Mouse (Mus musculus) adrenal gland, adult 18-20 months (tissue): ENCODE results near the gene Ap3d1. TPM values are rescaled to one million over a fixed set of nuclear protein-coding genes. Genes with fewer than 3 reads are reported as not detected.

Source experiments
- DNase-seq, 2 experiments: peaks; one replicate each; pipeline ENCODE4 v3.0.0; 2021 to 2022; ENCODE audit warnings: low spot score in 2 of 2
- long read RNA-seq, 2 experiments: library from polyadenylated mRNA; stranded (forward); transcript quantifications; one replicate each; pipeline ENCODE4 v2.0.0; 2021
- total RNA-seq, 2 experiments: library from RNA; stranded (reverse); gene quantifications; 1 replicate in 1 of 2; 2 replicates in 1 of 2; pipeline ENCODE4 v1.2.3; 2021

Gene Ap3d1
- 100 to 1,000 TPM in 1 of 2 experiments, 10 to 100 TPM in 1; 97.1 to 104 TPM for total RNA-seq
- long read RNA-seq, experiment 1, full-length matches to known transcripts = 24 of 47 reads
- long read RNA-seq, experiment 1, partial matches to known transcripts = 13 of 47 reads
- long read RNA-seq, experiment 1, other reads (novel, unspliced or antisense) = 10 of 47 reads
- long read RNA-seq, experiment 2, full-length matches to known transcripts = 4 of 46 reads
- long read RNA-seq, experiment 2, partial matches to known transcripts = 33 of 46 reads
- long read RNA-seq, experiment 2, other reads (novel, unspliced or antisense) = 9 of 46 reads

DNA sequence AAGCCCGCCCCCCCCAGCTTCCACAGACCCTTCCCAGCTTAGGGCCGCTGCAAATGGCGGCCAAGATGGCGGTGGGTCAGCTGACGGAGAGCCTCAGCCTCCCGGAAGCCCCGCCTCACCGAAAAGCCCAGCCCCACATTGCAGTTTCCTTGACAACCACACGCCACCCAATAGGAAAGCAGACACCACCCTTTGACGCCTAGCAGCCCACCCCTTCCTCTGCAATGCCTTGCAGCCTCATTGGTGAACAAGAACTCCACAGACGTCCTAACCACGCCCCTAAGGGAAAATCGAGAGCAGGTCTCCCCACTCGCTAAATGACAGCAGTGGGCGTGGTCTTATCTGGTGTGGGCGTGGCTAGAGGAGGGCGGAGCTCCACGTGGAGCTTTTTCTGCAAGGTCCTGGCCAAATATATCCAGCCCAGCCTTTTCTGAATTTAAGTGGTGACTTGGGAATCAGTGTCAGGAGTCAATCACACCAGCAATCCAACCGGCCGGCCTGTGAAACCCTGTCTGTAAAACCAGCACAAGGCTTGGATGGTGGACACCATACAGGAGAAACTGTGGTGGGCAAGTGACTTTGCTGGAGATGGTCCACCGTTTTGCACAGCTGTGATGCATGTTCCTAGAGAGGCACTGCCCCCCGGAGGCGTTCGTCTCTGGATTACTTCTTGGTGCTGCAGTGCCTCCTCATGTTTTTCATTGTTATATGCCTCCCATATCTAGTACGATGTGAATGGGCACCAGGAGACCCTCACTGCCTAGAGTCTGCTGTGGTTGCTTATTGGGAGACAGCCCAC is at the start of gene Ap3d1:
Ap3d1 (minus strand) TSS at position 85 of the 799 bp plus-strand sequence.
- peak; percentile 97 for DNase-seq

DNA sequence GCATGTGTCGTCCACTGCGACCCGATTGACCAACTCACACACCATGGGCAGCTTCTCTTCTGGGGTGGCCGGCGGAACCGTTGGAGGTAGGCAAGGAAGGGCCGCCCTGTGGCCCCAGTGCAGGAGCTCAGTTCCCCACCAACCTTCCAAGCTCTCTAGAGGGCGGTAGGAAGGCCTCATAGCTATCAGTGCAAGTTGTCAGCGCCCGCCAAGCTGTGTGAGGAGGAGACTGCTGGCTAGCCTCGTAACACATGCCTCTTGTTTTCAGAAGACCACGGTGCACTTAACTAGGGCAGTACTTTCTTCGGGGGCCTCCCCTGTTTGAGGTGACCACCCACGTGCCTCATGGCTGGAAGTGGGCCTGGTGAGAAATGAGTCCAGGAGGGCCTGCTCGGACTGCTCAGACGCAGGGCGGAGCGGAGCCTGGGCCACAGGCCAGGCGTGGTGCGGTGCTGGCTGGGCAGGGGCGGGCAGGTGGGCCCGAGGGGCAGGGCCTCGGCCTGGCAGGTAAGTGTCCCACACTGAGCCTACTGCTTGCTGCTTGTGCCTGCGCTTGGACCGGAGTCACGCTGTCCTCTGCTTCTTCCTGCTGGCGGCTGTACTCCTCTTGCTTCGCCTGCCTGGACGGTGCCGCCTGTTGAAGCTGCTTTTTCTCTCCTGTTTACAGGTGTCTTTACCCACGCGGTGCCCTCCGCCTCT is 49.6 kb upstream of the Ap3d1 start:
- DNase-seq = no peak

DNA sequence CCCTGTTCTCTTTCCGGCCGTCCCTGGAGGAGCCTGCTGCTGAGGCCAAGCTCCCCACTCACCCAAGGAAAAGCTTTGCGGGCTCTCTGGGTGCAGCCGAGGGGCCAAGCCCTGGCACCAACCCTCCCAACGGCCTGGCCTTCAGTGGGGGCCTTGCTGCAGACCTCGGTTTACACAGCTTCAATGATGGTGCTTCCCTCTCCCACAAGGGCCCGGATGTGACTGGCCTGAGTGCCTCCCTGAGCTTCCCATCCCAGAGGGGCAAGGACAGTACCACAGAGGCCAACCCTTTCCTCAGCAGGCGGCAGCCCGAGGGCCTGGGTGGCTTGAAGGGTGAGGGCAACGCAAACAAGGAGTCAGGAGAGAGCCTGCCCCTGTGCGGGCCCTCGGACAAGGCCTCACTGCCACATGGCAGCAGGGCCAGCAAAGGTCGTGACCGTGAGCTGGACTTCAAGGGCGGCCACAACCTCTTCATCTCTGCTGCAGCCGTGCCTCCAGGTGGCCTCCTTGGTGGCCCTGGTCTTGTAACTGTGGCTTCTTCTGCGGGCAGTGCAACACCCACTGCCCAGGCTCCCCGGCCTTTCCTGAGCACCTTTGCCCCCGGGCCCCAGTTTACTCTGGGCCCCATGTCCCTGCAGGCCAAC is 48.8 kb upstream of the Ap3d1 start:
- no peak for DNase-seq

DNA sequence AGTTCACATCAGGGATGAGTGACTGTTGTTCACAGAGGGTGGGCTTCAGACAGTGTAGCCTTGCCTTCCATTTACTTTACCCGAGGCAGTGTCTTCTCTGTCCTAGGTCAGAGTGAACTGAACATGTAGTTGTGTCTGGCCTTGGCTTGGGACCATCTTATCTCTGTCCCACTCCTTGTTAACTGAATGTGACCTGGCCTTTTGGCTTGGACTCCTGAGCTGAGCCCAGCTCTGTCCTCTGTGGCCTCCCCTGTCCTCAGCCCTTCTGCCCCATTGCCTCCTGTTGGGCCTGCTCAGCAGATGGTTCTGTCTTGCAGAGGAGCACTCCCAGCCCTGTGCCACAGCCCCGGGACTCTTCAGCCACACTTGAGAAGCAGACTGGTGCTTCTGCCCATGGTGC is 45.5 kb upstream of the Ap3d1 start:
- no peak for DNase-seq

DNA sequence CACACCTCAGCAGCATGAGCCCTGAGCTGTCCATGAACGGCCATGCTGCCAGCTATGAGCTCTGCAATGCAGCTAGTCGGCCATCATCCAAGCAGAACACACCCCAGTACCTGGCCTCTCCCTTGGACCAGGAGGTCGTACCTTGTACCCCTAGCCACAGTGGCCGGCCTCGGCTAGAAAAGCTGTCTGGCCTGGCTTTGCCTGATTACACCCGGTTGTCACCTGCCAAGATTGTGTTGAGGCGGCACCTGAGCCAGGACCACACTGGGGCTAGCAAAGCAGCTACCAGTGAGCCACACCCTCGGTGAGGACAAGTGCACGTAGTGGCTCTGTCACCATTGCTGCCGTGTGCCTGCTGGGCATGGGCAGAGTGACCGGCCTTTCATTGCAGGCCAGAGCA is 43.9 kb upstream of the Ap3d1 start:
- DNase-seq = no peak

DNA sequence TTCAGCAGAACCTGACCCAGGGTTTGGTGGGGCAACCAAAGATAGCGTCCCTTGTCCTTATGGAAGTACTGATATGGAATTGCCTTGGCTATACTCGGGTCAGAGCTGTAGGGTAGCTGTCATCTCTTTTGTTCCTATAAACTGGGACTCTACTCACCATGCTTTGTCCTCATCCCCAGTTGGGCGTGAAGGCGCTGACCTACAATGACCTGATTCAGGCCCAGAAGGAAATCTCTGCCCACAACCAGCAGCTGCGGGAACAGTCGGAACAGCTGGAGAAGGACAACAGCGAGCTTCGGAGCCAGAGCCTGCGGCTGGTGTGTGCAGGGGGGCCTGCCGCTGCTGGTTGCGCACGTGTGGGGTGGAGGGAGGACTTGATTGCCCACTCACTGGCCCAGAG is 42.8 kb upstream of the Ap3d1 start:
- no peak for DNase-seq

DNA sequence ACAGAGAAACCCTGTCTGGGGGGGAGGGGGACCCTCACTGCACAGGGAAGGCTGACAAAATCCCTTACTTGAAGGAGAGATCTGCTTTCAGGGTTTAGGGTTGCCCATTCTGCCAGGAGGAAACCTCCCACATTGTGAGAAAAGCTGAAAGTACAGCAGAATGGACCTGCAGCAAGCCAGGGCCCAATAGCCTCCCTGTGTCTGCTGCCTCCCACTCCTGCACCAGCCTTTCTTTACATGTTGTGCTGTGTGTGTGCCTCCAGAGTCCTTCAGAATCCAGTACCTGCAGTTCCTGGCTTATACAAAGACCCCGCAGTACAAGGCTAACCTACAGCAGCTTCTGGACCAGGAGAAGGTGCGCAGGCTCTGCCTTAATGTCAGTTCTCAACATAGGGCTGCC is 42.2 kb upstream of the Ap3d1 start:
- no peak for DNase-seq

DNA sequence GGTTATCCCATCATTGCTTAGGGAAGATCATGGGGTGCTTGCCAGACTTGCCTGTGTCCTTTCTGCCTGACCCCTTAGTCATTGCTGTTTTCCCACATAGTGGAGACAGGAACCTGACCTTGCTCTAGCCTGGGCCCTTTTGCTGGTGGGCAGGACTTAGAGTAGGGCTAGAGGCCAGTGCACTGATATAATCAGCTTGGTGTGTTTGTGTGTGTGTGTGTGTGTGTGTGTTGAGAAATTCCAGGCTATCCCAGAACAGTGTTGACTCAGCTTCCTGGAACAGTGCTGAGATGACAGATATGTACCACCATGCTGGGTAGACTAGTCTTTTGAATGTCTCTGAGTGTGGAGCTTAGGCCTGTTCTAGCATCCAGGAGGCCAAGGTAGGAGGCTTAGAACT is 37.5 kb upstream of the Ap3d1 start:
- no peak for DNase-seq

DNA sequence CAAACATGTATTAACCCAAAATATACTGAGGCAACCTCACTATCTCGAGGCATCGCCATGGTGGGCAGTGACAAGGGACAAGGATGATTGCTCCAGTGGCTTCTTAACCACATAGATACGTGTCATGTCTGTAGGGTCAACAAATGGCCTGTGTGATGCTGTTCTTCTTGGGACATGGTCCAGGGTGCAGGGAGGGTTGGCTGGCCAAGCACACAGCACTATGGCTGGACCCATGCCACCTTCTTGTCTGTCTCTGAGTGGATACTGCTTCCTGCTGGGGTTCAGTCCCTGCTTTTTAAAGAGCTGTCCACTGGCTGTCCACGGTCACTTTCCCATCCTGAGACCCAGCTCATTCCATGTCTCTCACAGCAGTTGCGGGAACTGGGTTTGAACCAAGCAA is 35.1 kb upstream of the Ap3d1 start:
- no peak for DNase-seq

DNA sequence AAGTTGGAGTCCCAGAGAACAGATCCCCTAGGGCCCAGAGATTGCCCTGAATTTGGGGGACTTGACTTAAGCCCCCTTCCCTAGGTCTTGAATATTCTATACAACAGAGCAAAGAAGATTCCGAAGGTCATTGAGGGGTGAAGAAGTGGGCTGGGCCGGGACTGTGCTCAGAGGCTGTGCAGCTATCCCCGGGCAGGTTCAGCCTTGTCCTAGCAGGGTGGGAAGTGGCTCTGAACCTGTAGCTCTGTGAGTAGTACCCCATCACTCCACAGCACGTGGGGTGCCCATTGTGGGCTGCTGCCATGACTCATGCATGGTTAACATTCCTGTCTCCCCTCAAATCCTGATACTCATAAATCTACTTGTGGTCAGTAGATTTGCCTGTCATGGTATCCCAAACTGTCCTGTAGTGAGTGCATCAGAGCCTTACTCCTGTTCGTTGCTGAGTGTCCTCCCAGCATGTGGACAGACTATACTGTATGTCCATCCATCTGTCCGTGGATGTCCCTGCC is 34.4 kb upstream of the Ap3d1 start:
- DNase-seq = no peak

DNA sequence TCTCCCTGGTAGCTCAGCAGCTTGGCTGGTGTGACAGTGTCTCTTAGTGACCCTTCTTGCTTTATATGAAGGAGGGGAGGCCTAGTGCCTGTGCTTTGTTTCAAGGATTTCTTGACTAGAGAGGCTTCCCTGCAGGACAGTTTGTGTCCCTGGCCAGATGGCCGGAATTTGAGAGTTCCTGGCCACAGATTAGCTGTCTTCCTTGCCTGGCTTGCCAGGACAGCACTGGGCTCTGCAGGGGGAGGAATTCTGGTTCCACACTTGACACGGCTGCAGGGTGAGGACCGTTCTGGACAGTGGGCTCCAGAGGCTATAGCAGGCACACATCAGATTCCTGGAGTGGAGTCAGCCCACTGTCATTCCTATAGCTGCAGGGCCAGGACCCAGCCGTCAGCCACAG is 33.7 kb upstream of the Ap3d1 start:
- DNase-seq = no peak

DNA sequence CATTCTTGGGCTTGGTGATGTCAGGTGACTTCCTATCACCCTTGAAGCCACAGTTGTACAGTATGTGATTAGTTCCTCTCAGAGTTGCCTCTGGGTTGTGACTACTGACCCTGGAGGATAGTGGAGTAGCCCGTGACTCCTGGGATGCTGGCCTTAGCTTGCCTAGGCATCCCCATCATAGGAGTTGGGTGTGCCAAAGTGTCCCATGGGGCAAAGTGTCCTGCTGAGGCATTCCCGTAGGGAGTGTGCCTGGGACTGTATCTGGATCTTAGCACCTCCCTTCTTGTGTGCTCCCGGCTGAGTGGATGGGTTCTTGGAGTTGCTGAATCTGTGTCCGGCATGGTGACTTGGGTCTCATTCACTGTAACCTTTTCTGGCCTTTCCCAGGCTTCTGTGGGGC is 32.9 kb upstream of the Ap3d1 start:
- no peak for DNase-seq

DNA sequence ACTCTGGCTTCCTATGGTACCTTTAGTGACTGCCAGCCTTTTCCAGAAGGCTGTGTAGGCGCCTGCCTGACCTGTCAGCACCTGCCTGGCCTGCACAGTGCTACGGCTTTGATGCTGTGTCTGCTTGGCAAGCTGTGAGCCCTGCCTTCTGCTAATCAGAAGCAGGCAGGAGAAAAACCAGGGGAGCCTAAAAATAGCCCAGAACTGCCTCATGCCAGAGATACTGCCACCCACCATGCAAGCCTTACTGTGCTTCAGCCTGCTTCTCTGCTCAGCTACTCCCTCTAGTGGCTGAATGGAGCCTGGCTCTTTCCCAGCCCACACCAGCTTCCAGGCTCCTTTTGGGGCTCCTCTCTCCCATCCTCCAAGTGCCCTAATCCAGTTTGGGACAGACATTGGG is 32.5 kb upstream of the Ap3d1 start:
- peak; percentile 76 to 79 for DNase-seq

DNA sequence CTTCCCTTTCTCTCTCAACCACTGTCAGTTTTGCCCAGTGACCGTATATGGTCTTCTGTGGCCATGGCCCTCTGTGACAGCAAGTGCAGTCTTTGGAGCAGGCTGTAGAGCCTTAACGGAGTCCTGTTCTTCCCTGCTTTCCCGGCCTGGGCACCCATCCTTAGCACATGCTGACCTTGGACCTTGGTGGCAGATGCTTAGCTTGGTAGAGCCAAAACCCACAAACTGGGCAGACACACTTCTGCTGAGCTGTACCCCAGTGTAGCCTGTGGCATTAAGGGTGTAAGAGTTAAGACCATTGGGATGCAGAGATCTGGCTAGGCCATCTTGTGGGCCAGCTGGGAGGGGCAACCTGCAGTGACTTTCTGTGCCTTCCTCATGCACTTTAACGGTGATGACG is 31.8 kb upstream of the Ap3d1 start:
- DNase-seq = no peak

DNA sequence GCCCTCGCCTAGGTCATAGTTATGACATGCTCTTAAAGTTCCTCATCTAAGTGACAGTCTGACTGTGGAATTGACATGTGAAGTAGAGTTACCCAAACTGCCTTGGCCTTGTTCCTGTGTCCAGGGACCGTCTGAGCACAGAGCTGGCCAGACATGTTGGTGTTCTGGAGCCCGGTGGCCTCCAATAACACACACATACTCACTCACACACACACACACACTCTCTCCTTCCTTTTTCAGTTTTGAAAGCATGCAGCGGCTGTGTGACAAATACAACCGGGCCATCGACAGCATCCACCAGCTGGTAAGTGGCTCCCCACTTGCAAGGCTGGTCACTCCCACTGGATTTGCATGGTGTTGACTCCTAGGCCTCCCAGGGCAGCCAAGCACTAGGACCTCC is 26.3 kb upstream of the Ap3d1 start:
- no peak for DNase-seq

DNA sequence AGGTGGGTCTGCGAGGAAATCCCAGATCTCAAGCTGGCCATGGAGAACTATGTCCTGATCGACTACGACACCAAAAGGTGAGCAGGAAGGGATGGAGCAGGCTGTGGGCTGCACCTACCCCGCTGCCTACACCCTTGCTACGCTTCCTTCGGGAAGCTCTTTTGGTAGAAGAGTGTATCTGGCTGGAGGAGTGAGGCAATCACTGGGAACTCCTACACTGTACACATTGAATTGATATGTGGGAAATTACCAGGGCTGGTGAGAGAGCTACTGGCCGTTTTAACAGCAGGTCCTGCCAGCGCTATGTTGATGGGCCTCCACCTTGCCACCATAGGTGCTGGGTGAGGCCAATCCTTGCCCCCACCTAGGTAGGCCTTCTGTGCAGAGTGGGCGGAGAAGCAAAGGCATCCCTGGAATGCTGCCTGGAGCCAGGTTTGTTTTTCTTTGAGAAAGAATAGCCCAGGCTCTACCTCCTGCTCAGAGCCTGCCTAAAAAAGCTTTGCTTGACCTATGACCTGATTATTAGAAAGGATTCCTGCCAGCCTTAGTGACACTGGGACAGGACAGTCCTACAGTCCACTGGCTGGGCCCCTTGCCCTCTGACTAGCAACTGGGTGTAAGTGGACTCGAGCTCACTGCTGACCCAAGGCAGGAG is 24.2 kb upstream of the Ap3d1 start:
- no peak for DNase-seq

DNA sequence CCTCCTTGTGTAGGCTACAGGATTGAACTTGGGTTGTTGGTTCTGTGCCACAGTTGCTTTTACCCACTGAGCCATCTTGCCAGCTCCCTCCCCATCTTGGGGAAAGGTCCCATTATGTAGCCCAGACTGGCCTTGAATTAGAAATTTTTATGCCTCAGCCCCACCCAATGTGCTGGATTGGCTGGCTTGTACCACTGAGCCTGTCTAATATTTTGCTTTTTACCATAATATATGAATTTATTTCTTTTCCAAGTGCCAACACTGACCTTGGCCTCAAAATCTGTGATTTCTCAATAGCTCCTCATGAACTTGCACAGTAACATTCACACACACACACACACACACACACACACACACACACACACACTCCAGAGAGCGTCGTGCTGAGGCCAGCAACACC is 23.7 kb upstream of the Ap3d1 start:
- no peak for DNase-seq

DNA sequence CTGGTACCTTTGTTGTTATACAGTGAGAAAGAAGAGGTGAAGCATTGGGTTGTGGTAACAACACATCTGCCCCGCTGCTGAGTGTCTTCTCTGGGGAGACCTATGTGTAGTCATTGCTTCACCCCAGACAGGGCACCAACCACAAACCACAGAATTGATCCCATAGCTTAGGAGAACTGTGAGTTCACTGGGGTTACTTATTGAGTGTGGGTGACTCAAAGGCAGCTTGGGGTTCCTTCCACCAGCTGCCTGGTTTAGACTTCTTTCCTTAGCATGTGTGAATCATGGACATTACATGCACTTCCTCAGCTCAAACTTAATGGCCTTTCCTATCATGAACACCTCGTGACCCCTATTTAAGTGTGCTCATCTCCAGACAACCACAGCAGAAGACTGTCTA is 21.4 kb upstream of the Ap3d1 start:
- no peak for DNase-seq

DNA sequence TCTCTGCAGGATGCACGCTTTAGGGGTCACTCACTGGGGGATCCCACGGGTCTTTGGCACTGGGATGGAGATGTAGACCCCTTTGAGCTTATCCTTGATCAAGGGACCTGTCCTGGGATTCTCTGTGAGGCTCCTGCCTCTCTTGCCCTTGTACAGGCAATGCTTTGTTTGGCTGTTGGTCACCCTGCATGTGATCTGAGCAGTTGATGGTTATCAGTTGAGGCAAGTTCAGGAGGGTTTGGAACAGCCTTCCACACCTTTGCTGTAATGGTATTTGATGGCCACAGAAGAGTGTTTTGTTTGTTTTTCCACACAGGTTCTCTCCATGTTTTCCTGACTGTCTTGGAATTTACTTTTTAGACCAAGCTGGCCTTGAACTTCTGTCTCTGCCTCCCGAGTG is 19.8 kb upstream of the Ap3d1 start:
- no peak for DNase-seq

DNA sequence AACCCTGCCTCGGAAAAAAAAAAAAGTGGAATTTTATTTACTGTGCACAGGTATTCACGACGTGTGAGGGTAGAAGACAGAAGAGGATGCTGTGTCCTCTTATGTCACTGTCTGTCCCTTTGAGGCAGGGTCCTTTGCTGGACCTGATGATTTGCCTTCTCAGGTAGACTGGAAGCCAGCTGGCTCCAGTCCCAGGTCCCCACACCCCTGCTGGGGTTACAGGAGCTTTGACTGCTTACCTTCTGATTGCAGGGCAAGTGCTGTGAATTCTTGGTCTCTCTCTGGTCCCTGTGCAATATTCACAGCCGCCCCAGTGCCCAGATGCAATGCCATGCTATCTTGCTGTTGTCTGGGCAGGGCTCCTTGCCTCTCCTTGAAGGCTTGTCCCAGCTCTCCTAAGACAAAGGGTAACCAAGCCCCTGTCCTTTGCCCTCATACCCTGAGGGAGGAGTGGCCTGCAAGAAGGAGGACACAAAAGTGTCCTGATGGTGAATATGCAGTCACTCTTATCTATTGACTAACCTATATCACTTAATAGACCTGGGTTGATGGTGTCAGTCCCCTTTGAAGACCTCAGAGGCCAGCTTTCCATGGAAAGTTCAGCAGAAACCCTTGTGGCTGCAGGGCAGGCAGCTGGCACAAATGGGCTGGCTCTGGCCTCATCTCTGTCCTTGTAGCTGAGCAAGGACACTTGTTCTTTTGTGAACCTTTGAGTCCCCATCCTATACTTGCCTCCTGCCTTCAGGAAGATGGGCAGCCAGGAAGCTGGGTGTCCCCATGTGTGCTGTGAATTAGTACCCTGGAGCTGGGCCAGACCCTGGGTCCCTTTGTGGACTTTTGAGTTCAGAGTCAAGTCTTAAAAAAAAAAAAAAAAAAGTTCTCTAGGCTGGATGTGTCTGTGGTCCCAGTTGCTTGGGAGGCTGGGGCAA is 18.8 kb upstream of the Ap3d1 start:
- DNase-seq = peak in 1 of 2 experiments; percentile 41
